Mouse (Mus musculus) spleen, embryonic (tissue): ENCODE measurements around the gene Cntn4.
"Not testable (repeated sequence)": the region's sequence is repeated elsewhere in the genome, so short reads cannot be mapped to it uniquely, and the experiment has no call there.

Source experiments
- CTCF ChIA-PET: fragments of 350-600 bp; sonication (Branson Sonifier 250); formaldehyde crosslinking; loops from one replicate; lab custom pipeline; 2022; lab: Charles Lee

Gene Cntn4

GRCm38 (mm10) chr6:106328987-106329386 is 651.5 kb downstream of the Cntn4 start:
- CTCF ChIA-PET = no interaction called here

GRCm38 (mm10) chr6:106329636-106330035 is 652.2 kb downstream of the Cntn4 start:
- CTCF ChIA-PET = no interaction called here

- CTCF ChIA-PET = no interaction called here
These were observed 655.0 kb downstream of the Cntn4 start for GRCm38 (mm10) chr6:106332466-106332865.

DNA sequence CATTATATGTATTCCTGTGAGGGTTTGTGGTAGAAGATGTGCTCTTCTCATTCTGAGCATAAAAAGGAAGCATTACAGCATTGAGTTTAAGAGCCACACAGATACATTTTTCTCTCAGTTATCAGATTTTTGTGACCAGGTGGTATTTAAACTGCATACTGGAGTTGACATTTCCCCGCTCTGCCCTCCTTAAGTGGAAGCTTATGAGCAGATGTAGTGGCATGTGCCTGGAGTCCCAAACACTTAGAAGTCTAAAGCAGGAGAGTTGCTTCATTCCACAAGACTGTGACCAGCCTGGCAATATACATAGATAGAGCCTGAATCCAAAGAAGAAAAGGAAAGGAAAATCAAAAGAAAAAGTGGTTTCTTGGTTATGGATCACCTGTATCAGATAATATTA is 655.5 kb downstream of the Cntn4 start:
- CTCF ChIA-PET = no interaction called here

- CTCF ChIA-PET = no interaction called here
These were observed 657.6 kb downstream of the Cntn4 start for GRCm38 (mm10) chr6:106335066-106335465.

DNA sequence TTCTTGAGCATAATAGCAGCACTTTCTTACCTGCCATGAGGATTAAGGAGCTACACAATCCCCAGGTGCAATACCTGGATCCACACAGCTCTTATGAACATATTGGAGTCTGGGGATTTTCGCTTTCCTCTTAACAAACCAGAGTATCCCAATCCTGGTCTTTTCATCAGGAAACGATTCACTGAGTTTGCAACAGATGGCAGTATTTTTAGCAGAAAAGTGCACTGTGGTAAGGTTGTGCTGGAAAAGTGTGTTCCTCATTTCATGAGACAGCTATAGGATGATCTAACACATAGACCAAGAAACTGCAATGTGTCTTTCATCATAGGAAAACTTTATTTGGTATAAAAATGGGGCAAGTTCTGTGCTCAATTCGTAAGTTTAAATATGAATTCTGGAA is 659.3 kb downstream of the Cntn4 start:
- CTCF ChIA-PET = no interaction called here

DNA sequence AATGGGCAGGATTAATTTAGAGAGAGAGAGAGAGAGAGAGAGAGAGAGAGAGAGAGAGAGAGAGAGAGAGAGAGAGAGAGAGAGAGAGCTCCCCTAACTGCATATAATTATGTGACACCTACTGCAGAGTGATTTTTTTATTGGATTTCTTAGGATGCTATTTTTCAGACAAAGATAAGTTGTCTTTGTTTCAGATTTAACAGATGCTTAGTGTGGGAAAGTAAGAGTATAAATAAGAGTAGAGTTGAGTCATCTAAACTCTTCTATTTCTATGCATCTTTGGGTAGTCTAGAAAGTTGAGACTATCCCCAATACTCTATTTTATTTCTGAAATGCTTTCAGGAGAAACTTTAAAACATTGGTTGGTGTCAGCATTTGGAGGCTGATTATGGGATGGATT is 660.4 kb downstream of the Cntn4 start:
- CTCF ChIA-PET = no interaction called here

DNA sequence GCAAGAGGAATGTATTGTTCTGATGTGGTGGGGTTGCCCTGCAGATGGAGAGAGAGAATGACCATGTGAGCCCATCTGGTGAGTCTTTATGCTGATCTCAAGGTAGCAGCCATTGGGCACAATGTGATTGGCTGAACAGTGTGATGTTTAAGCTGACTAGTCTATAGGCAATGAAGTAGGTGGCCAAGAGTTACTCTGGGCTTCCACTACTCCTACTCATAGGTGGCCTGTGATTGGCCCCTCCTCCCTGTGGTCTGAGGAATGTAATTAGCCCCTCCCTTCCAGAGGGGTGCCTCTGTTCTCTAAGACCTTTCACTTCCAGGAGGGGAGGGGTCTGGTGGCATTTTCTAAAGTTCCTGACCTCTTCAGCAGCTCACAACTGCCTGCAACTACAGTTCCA is 663.7 kb downstream of the Cntn4 start:
- CTCF ChIA-PET = interaction anchor here (0.6 kb wide), 1 partner anchor 31 kb away, joined by 3 read pairs; no protein-coding TSS in a partner anchor

DNA sequence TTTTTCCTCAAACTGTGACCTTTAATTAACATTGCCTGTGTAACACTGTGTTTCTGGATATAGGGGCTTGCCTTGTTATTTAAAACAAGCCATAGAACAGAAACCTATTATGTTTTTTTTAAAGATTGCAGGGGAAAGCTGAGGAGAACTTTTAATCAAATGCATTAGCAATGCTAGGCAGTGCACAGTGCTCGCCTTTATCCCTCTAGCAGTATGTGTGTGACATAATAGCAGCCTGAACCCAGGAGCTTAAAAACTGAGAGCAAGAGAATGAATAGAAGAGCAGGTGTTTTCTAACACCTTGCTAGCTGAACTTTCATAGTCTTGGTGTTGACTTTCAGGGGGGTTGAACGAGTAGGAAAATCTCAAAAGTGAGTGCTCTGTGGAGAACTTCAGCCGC is 672.6 kb downstream of the Cntn4 start:
- CTCF ChIA-PET = no interaction called here

DNA sequence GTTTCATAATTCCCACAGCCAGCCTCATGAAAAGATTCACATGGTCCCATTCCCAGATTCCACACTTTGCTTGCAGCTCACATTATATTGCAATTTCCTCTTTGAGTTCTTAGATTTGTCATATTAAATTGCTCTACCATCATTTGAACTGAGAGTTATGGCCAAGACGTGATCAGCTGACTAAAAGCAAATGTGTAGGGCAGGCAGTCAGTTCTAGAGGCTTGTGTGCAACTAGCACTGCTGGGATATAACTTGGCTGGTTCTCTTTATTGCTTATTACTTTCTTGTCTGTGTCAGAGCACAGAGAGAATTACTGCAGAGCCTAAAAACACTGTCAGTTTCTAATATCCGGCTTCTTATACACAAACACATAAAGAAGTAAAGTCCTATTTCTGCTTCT is 673.9 kb downstream of the Cntn4 start:
- CTCF ChIA-PET = no interaction called here

GRCm38 (mm10) chr6:106358801-106359200 is 681.3 kb downstream of the Cntn4 start:
- CTCF ChIA-PET = not testable (repeated sequence)

GRCm38 (mm10) chr6:106381288-106382025 is 704.0 kb downstream of the Cntn4 start:
- CTCF ChIA-PET = no interaction called here

DNA sequence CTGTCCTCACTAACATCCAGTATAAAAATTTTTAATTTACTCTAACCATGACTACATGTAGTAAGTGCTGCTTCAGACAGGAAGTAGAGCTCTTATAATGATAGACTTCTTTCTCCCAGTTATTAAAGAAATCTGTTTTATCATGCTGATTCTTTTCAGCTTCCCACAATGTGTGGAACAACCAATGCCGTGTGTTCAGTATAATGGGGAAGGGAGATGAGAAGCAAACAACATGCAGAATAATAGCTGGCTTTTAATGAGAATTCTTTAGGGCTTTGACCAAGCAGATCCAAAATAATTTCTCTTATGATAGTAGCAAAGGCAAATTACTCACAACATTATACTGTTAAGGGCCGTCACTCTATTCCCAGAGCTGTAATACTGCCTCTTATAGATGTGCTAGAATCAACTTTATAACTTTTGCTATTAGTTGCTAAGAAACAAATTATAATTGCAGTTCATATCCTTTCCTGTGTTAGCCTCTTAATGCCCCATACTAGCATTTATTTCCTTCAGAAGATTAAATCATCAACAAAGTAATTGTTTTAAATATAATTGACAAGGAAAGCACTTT is 710.5 kb downstream of the Cntn4 start:
- CTCF ChIA-PET = no interaction called here

- CTCF ChIA-PET = no interaction called here
These were observed 730.6 kb downstream of the Cntn4 start for GRCm38 (mm10) chr6:106408014-106408413.

DNA sequence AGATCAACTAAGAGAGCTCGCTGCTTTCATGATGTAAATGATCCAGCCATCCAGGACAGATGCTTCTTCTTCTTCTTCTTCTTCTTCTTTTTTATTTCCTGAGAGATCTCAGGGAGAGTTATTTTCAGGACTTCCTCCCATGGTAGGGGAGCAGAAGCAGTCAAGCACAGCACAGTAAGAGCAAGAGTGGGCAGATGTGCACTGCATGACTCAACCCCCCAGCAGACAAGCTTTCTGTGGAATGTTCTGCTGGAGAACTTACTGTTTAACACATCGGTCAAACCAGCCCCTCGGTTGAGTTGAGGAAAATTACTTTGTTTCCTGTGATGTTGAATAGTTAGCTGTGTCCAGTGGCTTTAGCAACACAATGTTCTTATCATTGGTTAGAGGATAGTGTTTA is 731.2 kb downstream of the Cntn4 start:
- CTCF ChIA-PET = no interaction called here

DNA sequence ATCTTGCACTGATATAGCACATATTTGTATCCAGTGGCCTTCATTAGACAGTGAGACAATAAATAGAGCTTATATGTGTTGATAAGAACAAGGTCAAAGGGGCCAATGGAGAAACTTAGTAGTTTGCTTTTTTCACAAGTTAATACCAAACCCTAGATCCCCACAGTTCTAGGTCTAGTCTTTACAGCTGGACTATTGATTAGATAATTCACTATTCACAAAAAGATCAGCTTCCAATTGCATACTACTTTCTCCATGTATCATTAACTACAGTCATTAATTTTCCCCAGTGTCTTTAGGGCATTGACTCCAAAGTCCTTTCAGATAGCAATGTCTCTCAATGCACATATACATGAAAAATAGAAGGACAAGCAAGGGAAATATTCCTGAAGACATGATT is 745.5 kb downstream of the Cntn4 start:
- CTCF ChIA-PET = no interaction called here

- CTCF ChIA-PET = no interaction called here
These were observed 746.0 kb downstream of the Cntn4 start for GRCm38 (mm10) chr6:106423471-106423870.

DNA sequence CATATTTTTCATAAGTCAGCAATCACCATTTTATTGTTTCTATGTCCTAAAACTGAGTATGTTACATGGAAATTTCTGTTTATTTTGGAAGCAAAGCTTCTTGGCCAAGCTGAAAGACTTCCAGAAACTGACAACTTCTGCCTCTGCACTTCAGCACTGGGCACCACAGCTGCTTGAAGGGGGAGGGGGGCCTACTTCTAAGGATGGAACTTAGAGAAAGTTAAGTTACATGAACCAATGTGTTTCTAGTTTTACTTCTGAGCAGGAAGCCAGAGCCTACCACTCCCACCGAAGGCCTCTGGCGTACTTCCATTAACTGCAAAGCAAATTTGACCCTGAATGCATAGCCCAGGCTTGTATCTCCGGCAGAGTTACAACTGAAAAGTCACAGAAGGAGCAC is 749.2 kb downstream of the Cntn4 start:
- CTCF ChIA-PET = no interaction called here

DNA sequence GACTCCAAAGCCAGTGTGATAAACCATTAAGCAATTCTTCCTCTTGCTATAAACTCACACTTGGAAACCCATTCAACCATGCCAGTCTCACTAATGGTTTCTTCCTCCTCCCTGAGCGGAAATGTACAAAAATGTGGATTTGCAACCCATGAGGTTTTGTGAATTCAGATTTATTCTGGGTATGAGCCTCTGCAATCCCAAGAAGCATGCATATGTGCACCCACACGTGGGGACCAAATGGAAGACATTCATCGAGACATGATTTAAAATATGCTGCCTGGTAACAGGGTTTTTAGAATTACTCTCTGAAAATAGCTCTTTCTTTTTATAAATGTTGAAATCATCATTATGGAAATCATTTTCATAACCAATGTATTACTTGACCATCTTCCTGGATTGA is 754.0 kb downstream of the Cntn4 start:
- CTCF ChIA-PET = no interaction called here

DNA sequence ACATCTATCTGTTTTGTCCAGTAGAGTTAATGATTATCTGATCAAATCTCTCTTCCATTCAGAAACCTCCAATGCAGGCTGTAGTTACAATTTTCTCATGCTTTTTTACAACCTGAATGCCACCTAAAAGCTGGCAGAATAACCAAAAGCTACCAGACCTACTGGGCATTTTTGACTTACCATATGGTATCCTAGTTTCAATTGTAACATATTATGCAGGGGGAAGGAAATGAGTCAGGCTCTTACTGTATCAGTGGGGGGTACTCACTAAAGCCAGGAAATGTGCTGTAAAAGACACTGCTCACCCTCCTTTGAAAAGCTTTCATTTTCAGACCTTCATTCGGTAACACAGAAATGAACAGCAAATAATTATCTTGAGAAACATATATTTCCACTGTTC is 763.3 kb downstream of the Cntn4 start:
- CTCF ChIA-PET = no interaction called here

- CTCF ChIA-PET = no interaction called here
These were observed 763.8 kb downstream of the Cntn4 start for GRCm38 (mm10) chr6:106441246-106441645.

GRCm38 (mm10) chr6:106454131-106454838 is 776.8 kb downstream of the Cntn4 start:
- CTCF ChIA-PET = no interaction called here

GRCm38 (mm10) chr6:106455616-106456015 is 778.2 kb downstream of the Cntn4 start:
- CTCF ChIA-PET = no interaction called here
